Mouse (Mus musculus) small intestine, adult 2 months (tissue): ENCODE data around the gene Arl15. TPM values are rescaled to one million over a fixed set of nuclear protein-coding genes. Genes with fewer than 3 reads are reported as not detected.

ENCODE experiments used
- H3K27ac ChIP-seq: fragments of 200-500 bp; 2 replicates; pipeline ENCODE4 v1.5.1; 2012; ENCODE audit warnings: low read depth, low read length, control low read depth, inconsistent platforms; ENCODE audit not compliant: insufficient read depth
- H3K27me3 ChIP-seq: fragments of 200-500 bp; 2 replicates; pipeline ENCODE4 v1.6.1; 2012; ENCODE audit warnings: mild to moderate bottlenecking, moderate library complexity, low read length, inconsistent platforms; ENCODE audit not compliant: control insufficient read depth, insufficient read depth
- H3K36me3 ChIP-seq: fragments of 200-500 bp; 2 replicates; pipeline ENCODE4 v1.6.1; 2012; ENCODE audit warnings: mild to moderate bottlenecking, low read length, control low read depth, inconsistent platforms; ENCODE audit not compliant: control insufficient read depth, insufficient read depth
- H3K4me1 ChIP-seq: fragments of 200-500 bp; 2 replicates; pipeline ENCODE4 v1.6.1; 2012; ENCODE audit warnings: low read length, inconsistent platforms, mixed read lengths; ENCODE audit not compliant: control insufficient read depth, insufficient read depth, insufficient read length
- H3K4me3 ChIP-seq: fragments of 200-500 bp; 2 replicates; pipeline ENCODE4 v1.5.1; 2012; ENCODE audit warnings: low read depth, mild to moderate bottlenecking, control low read depth, inconsistent platforms, low read length, moderate library complexity
- CTCF ChIP-seq: fragments of 200-500 bp; IDR thresholded peaks from 2 replicates; pipeline ENCODE4 v1.5.1; 2012; ENCODE audit warnings: low read depth, mild to moderate bottlenecking, control low read depth, inconsistent platforms, low read length, moderate library complexity, mixed read lengths; ENCODE audit not compliant: insufficient replicate concordance, insufficient read length; ENCODE audit errors: extremely low read depth
- POLR2A ChIP-seq: fragments of 200-500 bp; IDR thresholded peaks from 2 replicates; pipeline ENCODE4 v1.6.1; 2012; ENCODE audit warnings: low read depth, mild to moderate bottlenecking, control low read depth, inconsistent platforms, low read length, moderate library complexity
- WGBS: fragments of 180-500 bp; shearing (Covaris S2); methylation state at CpG from one replicate; pipeline ENCODE4 v1.1.7; 2018; 5-methylcytosine and 5-hydroxymethylcytosine counted together
- polyA plus RNA-seq: library from polyadenylated mRNA; depleted of rRNA; stranded (reverse); fragments of >200 nt; gene quantifications from 2 replicates; pipeline ENCODE4 v1.2.3, GENCODE M21; 2012

Gene Arl15
- polyA plus RNA-seq, 1 experiment: 2.0 TPM

- no peak overlapping the region for H3K27ac ChIP-seq
- TF ChIP-seq CTCF (no peak), POLR2A (no peak)
- 92% methylated on average over 9 of the region's 9 CpGs for WGBS
- no peaks in the 10 kb centered on the region for H3K4me1 ChIP-seq
- H3K4me3 ChIP-seq: no peak overlapping the region
- no peaks in the 10 kb centered on the region for H3K36me3 ChIP-seq
- H3K27me3 ChIP-seq: no peaks in the 10 kb centered on the region
Measured at GRCm38 (mm10) chr13:113802571-113802970, 8.3 kb downstream of the Arl15 start.

- no peak overlapping the region for H3K4me3 ChIP-seq
- WGBS: 97% methylated on average over 2 of the region's 2 CpGs
- peaks cover 4% of the 10 kb centered on the region; the same call in 1 of the 2 replicates for H3K4me1 ChIP-seq
- H3K27ac ChIP-seq: no peak overlapping the region
- TF ChIP-seq CTCF (no peak), POLR2A (no peak)
- H3K36me3 ChIP-seq: no peaks in the 10 kb centered on the region
- H3K27me3 ChIP-seq: no peaks in the 10 kb centered on the region
Measured at GRCm38 (mm10) chr13:113811141-113811540, 16.8 kb downstream of the Arl15 start.

GRCm38 (mm10) chr13:113811910-113812592, 17.7 kb downstream of the Arl15 start:
- peaks cover 5% of the 10 kb centered on the region; the same call in 1 of the 2 replicates for H3K4me1 ChIP-seq
- WGBS: 65% methylated on average over 9 of the region's 9 CpGs
- no peaks in the 10 kb centered on the region for H3K27me3 ChIP-seq
- no peak overlapping the region for H3K27ac ChIP-seq
- TF ChIP-seq POLR2A (no peak), CTCF (no peak)
- H3K4me3 ChIP-seq: no peak overlapping the region
- no peaks in the 10 kb centered on the region for H3K36me3 ChIP-seq

- TF ChIP-seq POLR2A (no peak), CTCF (no peak)
- WGBS: 71% methylated on average over 6 of the region's 6 CpGs
Measured at GRCm38 (mm10) chr13:113812593-113812975, 18.3 kb downstream of the Arl15 start.

GRCm38 (mm10) chr13:113814121-113814520, 19.8 kb downstream of the Arl15 start:
- Histone ChIP-seq H3K4me3 (no peak overlapping the region), H3K27me3 (no peaks in the 10 kb centered on the region), H3K27ac (no peak overlapping the region), H3K36me3 (no peaks in the 10 kb centered on the region), H3K4me1 (peaks cover 5% of the 10 kb centered on the region; the same call in 1 of the 2 replicates)
- WGBS: 87% methylated on average over 8 of the region's 8 CpGs
- no peak for TF ChIP-seq CTCF
- no peak for TF ChIP-seq POLR2A

More at GRCm38 (mm10) chr13:113812593-113812975, 18.3 kb downstream of the Arl15 start:
- Histone ChIP-seq H3K27me3 (no peaks in the 10 kb centered on the region), H3K36me3 (no peaks in the 10 kb centered on the region), H3K27ac (no peak overlapping the region), H3K4me3 (no peak overlapping the region), H3K4me1 (peaks cover 5% of the 10 kb centered on the region; the same call in 1 of the 2 replicates)

- H3K27ac ChIP-seq: no peak overlapping the region
- 62% methylated on average over 15 of the region's 15 CpGs for WGBS
- H3K4me3 ChIP-seq: no peak overlapping the region
- no peaks in the 10 kb centered on the region for H3K27me3 ChIP-seq
- H3K4me1 ChIP-seq: peaks cover 5% of the 10 kb centered on the region; the same call in 1 of the 2 replicates
- H3K36me3 ChIP-seq: no peaks in the 10 kb centered on the region
- TF ChIP-seq CTCF (no peak), POLR2A (no peak)
Measured at GRCm38 (mm10) chr13:113815697-113816420, 21.6 kb downstream of the Arl15 start.

- no peaks in the 10 kb centered on the region for H3K36me3 ChIP-seq
- 78% methylated on average over 6 of the region's 6 CpGs for WGBS
- TF ChIP-seq CTCF (no peak), POLR2A (no peak)
- no peaks in the 10 kb centered on the region for H3K27me3 ChIP-seq
- H3K4me3 ChIP-seq: no peak overlapping the region
- H3K27ac ChIP-seq: no peak overlapping the region
- peaks cover 5% of the 10 kb centered on the region; the same call in 1 of the 2 replicates for H3K4me1 ChIP-seq
Measured at GRCm38 (mm10) chr13:113816421-113816810, 22.1 kb downstream of the Arl15 start.
